Mouse (Mus musculus) forebrain, embryonic 11.5 days (tissue): ENCODE measurements around the gene Frs2. TPM values are rescaled to one million over a fixed set of nuclear protein-coding genes. Genes with fewer than 3 reads are reported as not detected.

ENCODE experiments used
- ATAC-seq: fragments of 200-750 bp; cut with Nextera tagmentation; replicated peaks from 2 replicates; pipeline ENCODE4 v1.8.0; 2017; ENCODE audit warnings: moderate TSS enrichment; ENCODE audit not compliant: low FRiP score
- DNase-seq: peaks from one replicate; pipeline ENCODE4 v3.0.0-alpha.2; 2017; ENCODE audit warnings: low spot score
- H3K27ac ChIP-seq: fragments of 300-500 bp; sonication (generic); 2 replicates; pipeline ENCODE4 v1.5.1; 2014; ENCODE audit warnings: low read depth, low read length
- H3K27me3 ChIP-seq: fragments of 300-500 bp; sonication (generic); 2 replicates; pipeline ENCODE4 v1.6.1; 2014; ENCODE audit warnings: mild to moderate bottlenecking, low read length, mixed read lengths; ENCODE audit not compliant: control insufficient read depth, insufficient read depth
- H3K36me3 ChIP-seq: fragments of 300-500 bp; sonication (generic); 2 replicates; pipeline ENCODE4 v1.6.1; 2014; ENCODE audit warnings: mild to moderate bottlenecking, low read length, moderate library complexity, mixed read lengths; ENCODE audit not compliant: control insufficient read depth, insufficient read depth
- H3K4me1 ChIP-seq: fragments of 300-500 bp; sonication (generic); replicated peaks from 2 replicates; pipeline ENCODE4 v1.6.1; 2014; ENCODE audit warnings: low read length, mixed read lengths; ENCODE audit not compliant: control insufficient read depth, insufficient read depth
- H3K4me2 ChIP-seq: fragments of 300-500 bp; sonication (generic); 2 replicates; pipeline ENCODE4 v1.6.1; 2014; ENCODE audit warnings: low read depth, mild to moderate bottlenecking, low read length, moderate library complexity, mixed read lengths; ENCODE audit not compliant: severe bottlenecking
- H3K4me3 ChIP-seq: fragments of 300-500 bp; sonication (generic); 2 replicates; pipeline ENCODE4 v1.5.1; 2014; ENCODE audit warnings: low read depth, low read length
- H3K9ac ChIP-seq: fragments of 300-500 bp; sonication (generic); 2 replicates; pipeline ENCODE4 v1.6.1; 2014; ENCODE audit warnings: low read length
- H3K9me3 ChIP-seq: fragments of 300-500 bp; sonication (generic); 2 replicates; pipeline ENCODE4 v1.6.1; 2016; ENCODE audit warnings: low read length, mixed read lengths; ENCODE audit not compliant: control insufficient read depth
- WGBS: fragments of 180-500 bp; shearing (Covaris S2); extraction: QIAGEN DNeasy Blood & Tissue Kit; methylation state at CpG from one replicate; pipeline ENCODE4 v1.1.7; 2014; 5-methylcytosine and 5-hydroxymethylcytosine counted together
- polyA plus RNA-seq: library from polyadenylated mRNA; unstranded; fragments of >200 nt; fragmentation: Nextera tagmentation; extraction: Ambion mirVana; gene quantifications from 2 replicates; pipeline ENCODE4 v1.2.1, GENCODE M21; 2014

The Frs2 gene
- polyA plus RNA-seq, 1 experiment from 2014 or later = 29.4 TPM

DNA sequence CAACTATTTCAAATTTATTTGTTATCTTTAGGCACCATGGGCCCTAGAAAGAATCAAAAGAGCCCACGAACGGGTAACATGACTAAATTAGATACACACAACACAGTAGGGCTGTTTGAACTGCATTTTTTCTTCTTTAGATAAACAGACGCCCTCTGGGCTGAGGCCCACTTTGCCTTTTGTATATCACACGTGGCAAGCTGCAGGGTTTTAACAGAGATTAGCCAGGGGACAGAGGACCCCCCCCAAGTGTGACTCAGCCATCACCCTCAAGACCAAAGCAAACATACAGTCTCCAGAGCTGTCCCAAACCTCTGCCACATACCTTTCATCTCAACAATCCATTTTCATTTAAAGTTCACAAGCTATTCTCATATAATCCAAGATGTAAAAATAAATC is 42.1 kb downstream of the Frs2 start:
- Histone ChIP-seq H3K4me1 (peaks cover 6% of the 10 kb centered on the region; the same call in 1 of the 2 replicates), H3K27ac (no peak overlapping the region), H3K27me3 (no peaks in the 10 kb centered on the region), H3K4me2 (no peak overlapping the region), H3K36me3 (no peaks in the 10 kb centered on the region), H3K9ac (no peak overlapping the region), H3K4me3 (no peak overlapping the region), H3K9me3 (no peaks in the 10 kb centered on the region)
- DNase-seq (no peak), ATAC-seq (peak; percentile 60; the same call in 1 of the 2 replicates)
- 6% methylated on average over 4 of the region's 4 CpGs for WGBS

GRCm38 (mm10) chr10:117105015-117105414 is 43.3 kb downstream of the Frs2 start:
- no peaks in the 10 kb centered on the region for H3K36me3 ChIP-seq
- no peaks in the 10 kb centered on the region for H3K27me3 ChIP-seq
- H3K9ac ChIP-seq = no peak overlapping the region
- H3K4me1 ChIP-seq = peaks cover 6% of the 10 kb centered on the region; the same call in 1 of the 2 replicates
- no peaks in the 10 kb centered on the region for H3K9me3 ChIP-seq
- H3K27ac ChIP-seq = no peak overlapping the region
- H3K4me2 ChIP-seq = no peak overlapping the region
- H3K4me3 ChIP-seq = no peak overlapping the region
- DNase-seq = no peak
- no peak for ATAC-seq
- 60% methylated on average over 4 of the region's 4 CpGs for WGBS

DNA sequence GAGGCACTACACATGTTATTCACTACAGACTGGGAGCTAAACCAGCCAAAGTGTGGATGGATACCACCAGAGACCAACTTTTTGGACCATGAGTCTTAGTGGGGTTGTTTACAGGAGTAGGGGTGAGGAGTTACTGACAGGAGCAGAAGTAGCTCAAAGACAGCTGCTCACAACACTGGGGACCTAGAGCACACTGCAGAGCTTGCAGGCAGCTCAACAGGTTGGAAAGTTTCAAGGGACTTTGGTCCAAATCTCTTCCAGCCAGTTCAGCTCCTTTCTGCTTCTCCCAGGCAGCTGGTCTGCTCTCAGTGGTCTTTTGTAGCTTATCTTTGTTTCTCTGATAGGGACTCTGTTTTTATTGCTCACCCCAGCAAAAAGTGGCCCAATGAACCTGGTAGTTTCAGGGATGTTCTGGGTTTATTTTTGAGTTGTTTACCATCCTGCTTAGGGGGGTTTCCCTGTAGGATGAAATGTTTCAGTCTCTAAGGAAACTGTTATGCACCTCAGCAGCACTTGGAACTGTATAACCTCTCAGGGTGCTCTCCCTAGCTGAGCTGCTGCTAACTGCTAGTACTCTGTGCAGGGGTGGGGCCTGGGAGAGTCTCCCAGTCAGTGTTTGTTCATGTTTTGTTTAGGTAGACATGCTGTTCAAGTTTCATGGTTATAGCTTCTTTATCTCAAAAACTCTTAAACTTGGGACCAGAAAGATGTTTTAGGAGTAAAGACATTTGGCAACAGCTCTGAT is 44.3 kb downstream of the Frs2 start:
- no peaks in the 10 kb centered on the region for H3K9me3 ChIP-seq
- no peak overlapping the region for H3K9ac ChIP-seq
- no peak overlapping the region for H3K27ac ChIP-seq
- no peaks in the 10 kb centered on the region for H3K27me3 ChIP-seq
- no peaks in the 10 kb centered on the region for H3K36me3 ChIP-seq
- peaks cover 6% of the 10 kb centered on the region; the same call in 1 of the 2 replicates for H3K4me1 ChIP-seq
- ATAC-seq (no peak), DNase-seq (no peak)
- no peak overlapping the region for H3K4me2 ChIP-seq
- H3K4me3 ChIP-seq = no peak overlapping the region

DNA sequence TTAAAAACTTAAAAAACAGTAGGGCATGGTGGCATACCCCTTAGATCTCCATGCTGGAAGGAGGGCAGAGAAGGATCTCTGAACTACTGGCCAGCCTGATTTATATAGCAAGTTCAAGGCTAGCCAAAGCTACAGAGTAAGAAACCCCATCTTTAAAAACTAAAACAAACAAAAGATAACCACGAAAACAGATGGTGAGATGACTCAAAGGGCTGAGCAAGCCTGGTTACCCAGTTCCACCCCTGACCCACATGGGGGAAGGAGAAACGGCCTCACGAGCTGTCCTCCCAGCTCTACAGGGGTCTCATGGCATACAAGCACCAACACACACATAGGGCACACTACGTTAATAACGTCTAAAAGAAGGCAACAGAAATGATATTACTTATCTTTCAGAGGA is 48.2 kb downstream of the Frs2 start:
- H3K4me1 ChIP-seq = no peaks in the 10 kb centered on the region
- no peaks in the 10 kb centered on the region for H3K27me3 ChIP-seq
- 84% methylated on average over 5 of the region's 5 CpGs for WGBS
- DNase-seq (no peak), ATAC-seq (no peak)
- no peak overlapping the region for H3K4me3 ChIP-seq
- H3K9me3 ChIP-seq = no peaks in the 10 kb centered on the region
- H3K9ac ChIP-seq = no peak overlapping the region
- no peaks in the 10 kb centered on the region for H3K36me3 ChIP-seq
- no peak overlapping the region for H3K27ac ChIP-seq
- H3K4me2 ChIP-seq = no peak overlapping the region

GRCm38 (mm10) chr10:117097116-117097698 is 51.1 kb downstream of the Frs2 start:
- no peak overlapping the region for H3K4me2 ChIP-seq
- H3K9ac ChIP-seq = no peak overlapping the region
- WGBS = 92% methylated on average over 2 of the region's 2 CpGs
- ATAC-seq (no peak), DNase-seq (no peak)
- no peak overlapping the region for H3K4me3 ChIP-seq
- no peaks in the 10 kb centered on the region for H3K27me3 ChIP-seq
- no peaks in the 10 kb centered on the region for H3K9me3 ChIP-seq
- no peaks in the 10 kb centered on the region for H3K36me3 ChIP-seq
- no peak overlapping the region for H3K27ac ChIP-seq
- H3K4me1 ChIP-seq = no peaks in the 10 kb centered on the region; the same call in 1 of the 2 replicates

- Histone ChIP-seq H3K36me3 (no peaks in the 10 kb centered on the region), H3K4me1 (no peaks in the 10 kb centered on the region; the same call in 1 of the 2 replicates), H3K9me3 (no peaks in the 10 kb centered on the region), H3K4me3 (no peak overlapping the region), H3K27me3 (no peaks in the 10 kb centered on the region), H3K9ac (no peak overlapping the region), H3K27ac (no peak overlapping the region), H3K4me2 (no peak overlapping the region)
- ATAC-seq (no peak), DNase-seq (no peak)
- WGBS = 88% methylated on average over 6 of the region's 6 CpGs
These were observed 52.2 kb downstream of the Frs2 start for GRCm38 (mm10) chr10:117096096-117096495.

- ATAC-seq = peak; percentile 87
- Histone ChIP-seq H3K9ac (no peak overlapping the region), H3K36me3 (no peaks in the 10 kb centered on the region), H3K4me3 (no peak overlapping the region), H3K9me3 (no peaks in the 10 kb centered on the region), H3K27me3 (no peaks in the 10 kb centered on the region), H3K4me1 (no peaks in the 10 kb centered on the region; the same call in 1 of the 2 replicates), H3K27ac (peak overlapping the region; percentile 62), H3K4me2 (no peak overlapping the region)
- WGBS = 55% methylated on average over 15 of the region's 15 CpGs
- peak; percentile 58 for DNase-seq
These were observed 53.6 kb downstream of the Frs2 start for GRCm38 (mm10) chr10:117094504-117095329.

DNA sequence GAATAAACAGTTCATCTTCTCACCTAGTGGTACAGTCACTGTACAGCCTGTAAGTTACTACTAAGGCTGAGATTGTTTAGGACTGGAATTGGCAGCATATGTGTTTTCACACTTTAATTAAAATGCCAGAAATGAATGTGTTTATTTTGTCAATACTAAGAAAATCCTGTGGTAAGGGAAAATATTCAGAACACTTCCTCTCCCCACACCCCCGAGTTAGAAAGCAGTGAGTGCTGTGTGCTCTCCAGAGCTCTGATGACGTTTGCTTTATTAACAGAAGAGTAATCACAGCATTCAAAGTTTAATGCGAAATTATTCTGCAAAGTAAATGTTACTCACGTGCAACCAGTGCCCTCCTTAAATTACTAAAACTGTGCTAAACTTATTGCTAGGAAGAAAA is 58.7 kb downstream of the Frs2 start:
- WGBS = 86% methylated on average over 4 of the region's 4 CpGs
- no peak for ATAC-seq

More for the DNA sequence above, 58.7 kb downstream of the Frs2 start:
- no peaks in the 10 kb centered on the region for H3K36me3 ChIP-seq
- H3K27me3 ChIP-seq = no peaks in the 10 kb centered on the region
- H3K4me3 ChIP-seq = no peak overlapping the region
- no peak overlapping the region for H3K9ac ChIP-seq
- no peaks in the 10 kb centered on the region for H3K9me3 ChIP-seq
- DNase-seq = no peak
- H3K4me1 ChIP-seq = no peaks in the 10 kb centered on the region
- no peak overlapping the region for H3K4me2 ChIP-seq
- no peak overlapping the region for H3K27ac ChIP-seq
